Mouse (Mus musculus) layer of hippocampus, adult 9-10 months (tissue): ENCODE measurements around the gene Pdgfra.

ENCODE experiments used
- DNase-seq: peaks from one replicate; pipeline ENCODE4 v3.0.0; 2022; ENCODE audit warnings: low spot score

Gene Pdgfra

GRCm38 (mm10) chr5:75155741-75156553 lies 3.9 kb downstream of the Pdgfra start:
- no peak for DNase-seq

- no peak for DNase-seq
Measured at GRCm38 (mm10) chr5:75156554-75157036, 4.5 kb downstream of the Pdgfra start.

- DNase-seq: peak; percentile 60
Measured at GRCm38 (mm10) chr5:75157038-75157437, 4.9 kb downstream of the Pdgfra start.

GRCm38 (mm10) chr5:75160530-75161170 lies 8.6 kb downstream of the Pdgfra start:
- DNase-seq: no peak

- no peak for DNase-seq
Measured at GRCm38 (mm10) chr5:75161586-75161985, 9.5 kb downstream of the Pdgfra start.

- DNase-seq: no peak
Measured at GRCm38 (mm10) chr5:75163289-75163951, 11.3 kb downstream of the Pdgfra start.

- DNase-seq: no peak
Measured at GRCm38 (mm10) chr5:75164688-75165087, 12.6 kb downstream of the Pdgfra start.

GRCm38 (mm10) chr5:75169837-75170236 lies 17.7 kb downstream of the Pdgfra start:
- no peak for DNase-seq

- DNase-seq: no peak
Measured at GRCm38 (mm10) chr5:75171859-75172258, 19.8 kb downstream of the Pdgfra start.

- no peak for DNase-seq
Measured at GRCm38 (mm10) chr5:75179249-75179648, 27.2 kb downstream of the Pdgfra start.

GRCm38 (mm10) chr5:75179726-75180290 lies 27.7 kb downstream of the Pdgfra start:
- DNase-seq: no peak

GRCm38 (mm10) chr5:75183653-75184052 lies 31.6 kb downstream of the Pdgfra start:
- no peak for DNase-seq

- DNase-seq: no peak
Measured at GRCm38 (mm10) chr5:75184112-75184511, 32.0 kb downstream of the Pdgfra start.

GRCm38 (mm10) chr5:75184693-75185235 lies 32.7 kb downstream of the Pdgfra start:
- DNase-seq: no peak

GRCm38 (mm10) chr5:75185584-75185983 lies 33.5 kb downstream of the Pdgfra start:
- DNase-seq: no peak

GRCm38 (mm10) chr5:75189319-75189987 lies 37.4 kb downstream of the Pdgfra start:
- no peak for DNase-seq

- DNase-seq: no peak
Measured at GRCm38 (mm10) chr5:75193107-75193506, 41.0 kb downstream of the Pdgfra start.

GRCm38 (mm10) chr5:75198413-75198812 lies 46.3 kb downstream of the Pdgfra start:
- no peak for DNase-seq

- peak; percentile 30 for DNase-seq
Measured at GRCm38 (mm10) chr5:75199698-75200365, 47.7 kb downstream of the Pdgfra start.

- DNase-seq: no peak
Measured at GRCm38 (mm10) chr5:75200366-75200724, 48.3 kb downstream of the Pdgfra start.

GRCm38 (mm10) chr5:75207905-75208304 lies 55.8 kb downstream of the Pdgfra start:
- no peak for DNase-seq
